Mouse (Mus musculus) kidney, adult 11 months (tissue): ENCODE results near the gene Mkln1.

Source experiments
- DNase-seq: peaks from one replicate; pipeline ENCODE4 v3.0.0; 2022

Gene Mkln1

DNA sequence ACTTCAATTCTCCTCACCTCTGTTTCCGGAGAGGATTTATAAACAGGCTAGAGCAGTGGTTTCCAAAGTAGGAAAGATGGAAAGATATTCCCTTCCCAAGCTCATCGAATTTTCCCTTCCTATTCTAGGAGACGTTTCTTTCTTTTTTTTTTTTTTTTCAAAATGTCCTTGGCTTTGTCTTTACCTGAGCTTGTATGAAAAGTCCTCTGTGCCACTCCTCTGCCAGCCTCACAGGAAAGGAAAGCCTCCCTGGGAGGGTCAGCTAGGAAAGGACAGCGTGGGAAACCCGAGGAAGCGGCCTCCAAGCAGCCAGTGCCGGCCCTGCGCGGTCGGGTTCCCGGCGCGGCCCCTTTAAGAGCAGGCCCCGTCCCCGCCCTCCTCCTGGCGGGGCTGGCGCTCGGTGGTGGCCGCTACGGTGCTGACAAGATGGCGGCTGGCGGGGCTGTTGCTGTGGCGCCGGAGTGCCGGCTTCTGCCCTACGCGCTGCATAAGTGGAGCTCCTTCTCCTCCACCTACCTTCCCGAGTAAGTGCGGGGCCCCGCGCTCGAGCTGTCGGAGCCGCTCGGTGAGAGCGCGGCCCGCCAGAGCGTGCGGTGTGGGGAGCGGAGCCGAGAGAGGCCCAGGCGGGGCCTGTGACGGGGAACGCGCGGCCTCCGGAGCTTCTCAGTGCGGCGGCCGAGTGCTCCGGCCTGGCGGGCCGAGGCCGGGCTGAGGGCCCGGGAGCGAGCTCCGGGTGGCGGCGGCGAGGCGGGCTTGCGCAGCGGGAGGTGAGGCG lies at the start of gene Mkln1:
TSS of gene Mkln1 (plus strand) at position 305 of the 775 bp plus-strand sequence.
- DNase-seq = peak; percentile 90

DNA sequence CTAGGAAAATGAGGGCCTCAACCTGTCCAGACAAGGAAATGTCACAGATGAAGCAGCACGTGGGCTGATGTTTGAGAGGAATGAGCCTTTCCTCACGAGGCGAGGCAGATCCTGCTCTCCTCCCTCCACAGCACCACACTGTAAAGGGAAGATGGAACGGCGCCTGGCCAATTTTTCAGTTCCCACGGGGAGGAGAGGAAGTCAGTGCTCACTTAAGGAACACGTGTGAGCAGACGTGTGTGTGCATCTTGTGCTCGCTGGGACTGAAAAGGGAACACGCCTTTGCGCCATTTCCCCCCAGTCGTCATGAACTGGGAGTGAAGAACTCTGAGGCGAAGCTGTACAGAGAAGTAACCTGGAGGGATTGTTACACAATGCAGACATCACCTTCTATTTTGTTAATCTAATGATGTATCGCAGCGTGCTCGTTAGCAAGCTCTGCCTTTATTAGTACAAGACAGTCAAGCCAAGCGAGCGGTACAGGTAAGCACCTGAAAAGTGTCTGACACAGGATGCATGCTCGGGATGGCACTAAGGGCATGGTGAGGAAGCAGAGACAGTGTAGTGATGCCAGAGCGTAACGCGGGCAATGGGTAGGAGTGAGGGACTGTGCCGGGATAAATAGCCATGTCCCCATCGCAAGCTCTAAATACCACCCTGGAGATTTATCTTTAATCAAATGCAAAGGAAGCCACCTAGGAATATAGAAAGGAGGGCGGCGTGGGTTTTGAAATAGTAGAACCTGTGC lies 41.9 kb upstream of the Mkln1 start:
- no peak for DNase-seq

DNA sequence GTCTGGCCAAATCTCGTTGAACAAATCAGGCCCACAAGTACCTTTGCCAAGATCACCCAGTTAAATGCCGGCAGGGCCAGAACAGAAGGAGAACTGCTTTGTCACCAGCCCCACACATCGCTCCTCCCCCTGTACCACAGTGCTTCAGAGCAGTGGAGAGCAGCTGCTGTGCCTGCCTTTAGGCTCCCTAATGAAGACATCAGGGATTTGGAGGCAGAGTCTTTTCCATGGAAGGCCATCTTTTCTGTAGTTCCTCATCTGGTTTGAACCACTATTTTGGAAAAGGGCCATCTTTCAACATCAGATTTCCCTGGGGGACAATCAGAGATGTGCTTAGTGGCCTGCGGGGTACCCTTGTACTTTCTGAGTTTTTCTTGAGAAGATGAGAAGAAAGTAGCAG lies 41.2 kb upstream of the Mkln1 start:
- DNase-seq = no peak

DNA sequence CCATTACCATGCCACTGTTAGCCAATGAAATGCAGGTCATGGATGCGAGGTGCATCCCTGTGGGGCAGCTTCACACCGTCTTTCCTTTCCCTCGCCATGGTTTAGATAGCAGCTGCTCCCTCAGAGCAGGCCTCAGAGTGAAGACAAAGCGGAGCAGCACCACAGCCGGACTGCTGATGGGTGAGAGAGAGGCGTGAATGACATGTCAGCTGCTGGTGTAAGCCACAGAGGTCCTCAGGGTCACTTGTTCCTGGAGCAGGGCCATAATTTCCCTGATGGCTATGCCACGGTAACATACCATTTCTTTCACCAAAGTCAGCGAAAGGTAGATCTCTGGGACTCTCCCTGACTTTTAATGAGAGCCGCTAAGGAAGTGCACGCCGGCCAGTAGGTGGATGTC lies 35.9 kb upstream of the Mkln1 start:
- no peak for DNase-seq

DNA sequence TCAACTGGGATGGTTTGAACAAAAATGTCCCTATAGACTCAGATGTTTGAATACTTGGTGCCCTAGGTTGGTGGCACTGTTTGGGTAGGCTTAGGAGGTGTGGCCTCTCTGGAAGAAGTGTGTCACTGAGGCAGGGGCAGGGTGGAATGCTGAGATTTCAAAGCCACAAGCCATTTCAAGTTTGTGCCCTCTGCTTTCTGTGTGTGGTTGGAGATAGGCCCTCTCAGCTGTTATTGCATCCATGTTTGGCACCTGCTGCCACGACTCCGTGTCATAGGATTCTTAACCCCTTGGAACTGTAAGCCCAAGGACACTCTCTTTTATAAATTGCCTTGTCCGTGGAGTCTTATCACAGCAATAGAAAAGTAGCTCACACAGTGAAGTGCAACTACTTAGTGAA lies 34.1 kb upstream of the Mkln1 start:
- no peak for DNase-seq

DNA sequence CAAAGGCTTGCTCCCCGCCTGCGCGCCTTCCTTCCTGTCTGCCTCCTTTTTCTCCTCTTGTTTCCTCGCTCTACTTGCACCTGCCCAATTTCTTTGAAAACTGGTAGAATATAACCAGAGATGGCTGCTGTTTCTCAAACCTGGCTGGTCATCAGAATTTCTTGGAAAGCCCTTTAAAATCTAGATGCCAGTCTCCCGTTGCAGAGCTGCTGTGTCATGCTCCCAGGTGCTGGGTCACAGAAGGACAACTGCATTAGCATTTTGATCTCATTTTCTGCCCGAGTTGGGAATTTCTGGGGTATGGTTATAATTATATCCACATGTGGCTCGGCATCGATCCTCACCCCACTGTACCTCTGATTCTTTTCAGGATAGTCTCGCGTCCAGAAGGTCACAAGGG lies 30.6 kb upstream of the Mkln1 start:
- DNase-seq = no peak

DNA sequence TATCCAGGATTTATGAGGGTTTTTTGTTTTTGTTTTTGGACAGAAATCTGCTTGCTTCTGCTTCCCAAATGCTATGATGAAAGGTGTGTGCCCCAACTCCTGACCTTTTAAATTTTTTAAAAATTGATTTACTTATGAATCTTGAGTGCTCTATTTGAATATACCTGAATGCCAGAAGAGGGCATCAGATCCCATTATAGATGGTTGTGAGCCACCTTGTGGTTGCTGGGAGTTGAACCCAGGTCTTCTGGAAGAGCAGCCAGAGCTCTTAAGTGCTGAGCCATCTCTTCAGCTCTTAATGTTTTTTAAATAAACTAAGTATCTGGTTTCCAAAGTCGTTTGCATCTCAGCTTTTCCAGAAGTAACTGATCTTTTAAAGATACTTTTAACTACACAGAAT lies 30.0 kb upstream of the Mkln1 start:
- no peak for DNase-seq

DNA sequence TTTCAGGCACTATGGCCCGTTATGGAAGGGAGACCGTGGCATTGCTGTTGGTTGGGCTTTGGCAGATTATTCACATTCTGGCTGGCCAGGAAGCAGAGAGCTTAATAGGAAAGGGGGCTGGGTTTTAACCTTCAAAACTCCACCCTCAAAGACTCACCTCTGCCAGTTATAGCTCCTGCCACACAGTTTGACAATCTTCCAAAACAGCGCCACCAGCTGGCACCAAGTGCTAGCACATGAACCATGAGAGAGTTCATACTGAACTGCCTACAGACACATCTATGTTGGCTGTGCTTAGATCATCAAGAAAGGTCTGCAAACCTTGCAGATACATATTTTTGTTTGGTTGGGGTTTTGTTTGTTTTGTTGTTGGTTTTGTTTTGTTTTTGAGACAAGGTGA lies 28.7 kb upstream of the Mkln1 start:
- DNase-seq = peak; percentile 59

DNA sequence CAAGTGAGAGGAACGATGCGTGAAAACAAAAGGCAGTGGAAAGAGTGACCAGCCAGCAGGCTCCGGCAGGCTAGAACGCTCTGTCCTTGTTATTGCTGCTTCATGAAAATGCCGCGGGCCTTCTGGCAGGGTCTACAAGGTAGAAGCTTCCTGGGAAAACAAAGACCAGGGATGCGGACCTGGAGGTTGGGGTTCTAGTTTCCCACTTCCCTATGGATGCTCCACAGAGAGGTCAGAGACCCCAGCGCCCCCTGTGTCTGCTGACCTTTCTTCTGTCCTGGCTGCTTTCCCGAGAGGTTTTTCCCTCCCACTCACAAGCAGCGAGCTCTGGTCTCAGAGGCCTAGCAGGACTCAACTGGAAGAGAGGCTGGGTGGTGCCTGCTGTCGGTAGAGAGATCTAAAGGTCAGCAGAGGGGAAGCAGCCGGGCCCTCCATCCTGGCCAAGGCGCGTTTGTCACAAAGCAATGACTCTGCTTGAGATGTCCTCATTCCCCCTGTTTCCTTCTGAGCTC lies 27.9 kb upstream of the Mkln1 start:
- DNase-seq = peak; percentile 69

DNA sequence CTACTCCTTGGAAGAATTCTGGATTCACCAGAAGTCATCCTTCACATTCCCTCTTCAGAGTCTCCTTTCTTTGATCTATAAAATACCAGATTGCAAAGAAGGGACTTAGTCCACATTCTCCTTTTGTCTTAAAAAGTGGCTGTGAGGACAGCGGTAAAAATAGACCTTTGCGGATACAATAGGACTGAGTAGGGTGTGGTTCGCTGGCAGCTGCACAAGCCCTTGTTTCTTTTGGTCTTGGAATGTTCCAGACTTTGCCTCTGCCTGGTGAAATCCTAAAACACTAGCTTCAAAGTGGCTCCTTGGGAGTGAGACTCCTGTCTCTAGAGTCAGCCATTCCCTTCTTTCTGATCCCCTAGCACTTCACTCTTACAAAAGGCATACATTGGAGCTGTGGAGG lies 27.4 kb upstream of the Mkln1 start:
- peak; percentile 48 for DNase-seq

DNA sequence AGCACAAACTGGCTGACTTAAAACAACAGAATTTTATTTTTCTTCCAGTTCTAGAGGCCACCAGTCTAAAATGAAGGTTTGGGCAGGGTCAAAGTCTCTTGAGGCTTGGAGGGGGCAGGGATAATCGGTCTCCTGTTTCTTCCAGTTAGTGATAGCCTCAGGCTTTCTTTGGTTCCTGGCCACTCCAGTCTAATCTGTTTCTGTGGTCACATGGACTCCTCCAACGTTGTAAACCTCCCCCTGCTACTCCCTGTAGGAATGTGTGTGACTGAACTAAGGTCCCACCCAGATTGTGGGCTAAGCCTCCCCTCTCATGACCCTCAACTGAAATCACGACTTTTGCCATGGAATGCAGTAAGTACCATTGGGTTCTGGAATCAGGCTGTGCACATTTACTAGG lies 25.9 kb upstream of the Mkln1 start:
- peak; percentile 75 for DNase-seq

DNA sequence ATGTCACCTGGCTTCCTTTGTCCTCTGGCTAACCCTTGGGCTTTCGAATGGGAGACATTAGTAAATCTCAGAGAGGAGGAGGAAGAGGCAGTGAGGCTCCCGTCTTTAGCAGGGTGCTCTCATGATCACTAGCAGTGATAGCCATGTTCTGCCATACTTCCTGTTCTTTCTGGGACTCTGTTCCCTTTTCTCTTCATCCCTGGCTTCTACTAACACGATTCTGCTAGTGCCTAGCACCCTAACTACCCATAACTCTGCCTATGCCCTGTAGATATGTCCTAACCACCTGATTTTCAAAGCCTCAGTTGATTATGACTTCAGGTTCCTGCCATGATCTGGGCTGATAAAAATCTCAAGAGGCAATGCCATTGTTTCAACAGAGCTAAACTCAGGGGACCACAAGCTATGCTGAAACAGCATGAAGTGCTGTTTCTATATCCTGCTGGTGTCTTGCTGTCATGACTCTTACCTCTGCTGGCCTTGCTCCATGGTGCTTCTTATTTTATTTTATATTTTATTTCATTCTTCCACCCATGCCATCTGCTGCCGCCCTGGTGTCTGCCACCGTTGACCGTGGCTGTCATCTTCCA lies 25.4 kb upstream of the Mkln1 start:
- no peak for DNase-seq

DNA sequence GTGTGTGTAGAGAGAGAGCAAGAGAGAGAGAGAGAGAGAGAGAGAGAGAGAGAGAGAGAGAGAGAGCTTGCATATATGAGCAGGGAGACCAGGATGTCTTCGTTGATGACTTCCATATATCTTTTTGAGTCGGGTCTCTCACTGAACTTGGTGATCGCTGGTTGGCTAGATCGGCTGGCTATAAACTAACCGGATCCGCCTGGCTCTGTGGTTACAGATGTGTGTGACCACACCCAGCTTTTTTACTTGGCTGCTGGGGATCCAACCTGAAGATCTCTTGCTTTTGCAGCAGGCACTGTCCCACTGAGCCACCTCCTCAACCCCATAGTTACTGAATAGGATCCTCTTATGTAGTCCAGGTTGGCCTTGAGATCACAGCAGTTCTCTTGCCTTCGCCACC lies 15.5 kb upstream of the Mkln1 start:
- no peak for DNase-seq

DNA sequence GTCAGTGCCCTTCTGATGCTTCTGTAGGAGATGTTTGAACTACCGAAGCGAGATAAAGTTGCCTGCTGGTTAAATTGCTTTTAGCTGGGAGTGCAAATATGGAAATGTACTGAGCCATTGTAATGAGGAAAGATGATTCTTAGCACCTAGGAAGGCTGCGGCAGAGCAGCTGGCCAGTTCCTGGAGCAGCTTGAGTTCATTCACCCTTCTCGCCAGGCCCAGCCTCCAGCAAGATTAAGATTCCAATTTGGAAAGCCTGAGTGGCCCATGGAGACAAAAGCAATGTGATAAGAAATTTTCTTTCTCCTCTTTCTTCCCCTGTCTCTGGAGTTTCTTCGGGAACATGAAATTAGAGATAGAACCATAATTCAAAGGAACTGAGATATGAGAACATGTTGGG lies 13.7 kb upstream of the Mkln1 start:
- no peak for DNase-seq

DNA sequence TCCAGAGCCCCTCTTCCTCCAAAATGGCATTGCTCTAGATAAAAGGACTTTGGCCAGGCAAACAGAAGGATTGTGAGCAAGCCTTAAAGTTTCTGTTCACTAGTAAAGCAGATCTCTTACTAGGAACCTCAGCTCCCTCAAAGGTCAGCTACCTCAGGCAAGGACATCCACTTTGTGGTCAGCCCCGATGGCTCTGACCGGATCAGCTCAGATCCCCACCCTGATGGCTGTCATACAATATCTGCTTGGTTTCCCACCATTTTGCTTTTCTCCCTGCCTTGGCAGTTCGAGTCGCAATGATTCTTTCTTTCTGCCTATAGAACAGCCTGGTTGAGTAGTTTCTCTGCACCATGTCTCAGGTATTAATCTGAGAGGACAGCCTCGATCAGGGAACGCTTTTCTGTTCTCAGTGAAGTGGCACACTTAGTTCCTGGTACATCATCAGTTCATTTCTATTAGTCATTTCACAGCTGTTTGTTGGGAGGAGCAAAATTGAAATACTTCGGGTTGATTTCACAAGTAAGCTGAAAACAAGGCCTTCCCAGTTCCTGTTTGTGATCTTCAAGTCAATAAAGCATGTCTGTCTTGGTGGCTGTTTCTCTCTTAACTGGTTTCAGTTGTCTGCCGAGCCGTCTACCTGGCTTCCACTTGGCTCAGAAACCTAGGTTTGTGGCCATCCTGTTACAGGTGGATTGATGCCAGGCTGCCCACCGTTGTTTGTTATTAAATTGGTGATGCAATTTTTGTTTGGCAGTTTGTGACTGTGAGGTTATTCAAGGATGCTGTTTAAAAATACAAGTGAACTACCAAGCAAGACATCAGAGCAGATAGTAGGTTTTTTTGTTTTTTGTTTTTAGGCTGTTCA lies 13.0 kb upstream of the Mkln1 start:
- DNase-seq = no peak

DNA sequence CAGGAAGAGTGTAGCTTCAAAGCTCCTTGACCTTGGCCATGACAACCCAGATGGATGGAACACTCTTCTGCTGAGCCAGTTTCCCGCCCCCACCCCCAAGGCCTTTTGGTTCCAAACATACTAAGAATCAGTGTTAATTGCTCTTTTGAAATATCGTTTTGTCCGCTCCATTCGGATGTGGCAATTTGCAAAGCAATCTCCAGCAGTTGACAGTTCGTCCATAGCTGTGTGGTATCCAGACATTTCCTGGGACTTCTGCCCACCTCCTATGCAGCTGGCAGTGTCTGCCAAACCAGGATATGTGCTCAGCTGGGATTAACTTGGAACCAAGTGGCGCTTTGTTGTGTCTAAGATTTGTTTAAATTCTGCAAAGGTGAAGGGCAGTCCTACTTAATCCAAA lies 8.8 kb upstream of the Mkln1 start:
- no peak for DNase-seq

DNA sequence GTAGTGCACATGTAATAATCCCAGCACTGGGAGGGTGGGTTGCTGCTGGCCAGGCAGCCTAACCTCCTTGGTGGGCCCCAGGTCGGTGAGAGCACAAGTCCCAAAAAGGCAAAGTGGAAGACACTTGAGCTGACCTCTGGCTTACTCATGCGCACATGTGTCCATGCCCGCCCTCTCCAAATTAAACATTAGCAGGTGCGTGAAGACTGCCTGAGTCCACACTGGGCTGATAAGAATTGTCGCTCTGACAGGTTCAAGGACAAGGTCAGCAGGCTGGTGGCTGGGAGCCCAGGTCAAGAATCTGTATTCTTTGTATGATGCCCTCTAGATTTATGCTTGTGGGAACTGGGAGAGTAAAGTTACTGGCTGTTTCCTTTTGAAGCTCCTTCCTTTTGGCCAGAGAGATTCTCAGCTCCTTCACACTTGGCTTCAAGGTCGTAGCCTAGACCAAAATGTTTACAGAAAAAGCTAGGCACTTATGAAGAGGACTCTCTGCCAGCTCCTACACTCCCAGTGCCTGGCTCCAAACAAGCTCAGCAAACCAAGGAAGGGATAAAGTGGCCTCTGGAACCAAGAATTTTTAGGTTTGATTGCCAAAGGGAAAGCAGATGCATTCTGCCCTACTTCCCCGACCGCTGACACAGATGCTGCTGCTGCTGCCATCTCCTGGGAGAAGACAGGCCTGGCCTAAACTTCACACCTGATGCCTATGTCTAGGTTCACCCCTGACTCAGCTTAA lies 8.1 kb upstream of the Mkln1 start:
- peak; percentile 59 for DNase-seq

DNA sequence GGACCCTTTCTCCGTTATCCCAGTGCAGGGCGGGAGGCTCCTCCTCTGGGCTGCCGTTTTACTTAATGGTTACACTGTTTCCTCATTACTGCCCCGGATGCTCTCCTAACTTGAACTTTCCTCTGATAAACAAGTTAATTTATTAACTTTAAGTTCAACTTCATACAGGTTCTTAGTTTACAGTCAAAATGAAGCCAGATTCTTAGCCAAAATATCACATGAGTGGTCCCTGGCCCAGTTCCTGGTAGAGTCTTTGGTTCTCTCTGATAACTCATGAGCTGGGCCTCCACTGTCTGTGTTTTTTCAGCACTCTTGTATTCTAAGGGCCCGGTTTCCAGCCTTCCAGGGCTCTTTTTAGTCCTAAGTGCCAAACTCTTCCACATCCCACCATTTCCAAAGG lies 5.7 kb upstream of the Mkln1 start:
- DNase-seq = peak; percentile 47

DNA sequence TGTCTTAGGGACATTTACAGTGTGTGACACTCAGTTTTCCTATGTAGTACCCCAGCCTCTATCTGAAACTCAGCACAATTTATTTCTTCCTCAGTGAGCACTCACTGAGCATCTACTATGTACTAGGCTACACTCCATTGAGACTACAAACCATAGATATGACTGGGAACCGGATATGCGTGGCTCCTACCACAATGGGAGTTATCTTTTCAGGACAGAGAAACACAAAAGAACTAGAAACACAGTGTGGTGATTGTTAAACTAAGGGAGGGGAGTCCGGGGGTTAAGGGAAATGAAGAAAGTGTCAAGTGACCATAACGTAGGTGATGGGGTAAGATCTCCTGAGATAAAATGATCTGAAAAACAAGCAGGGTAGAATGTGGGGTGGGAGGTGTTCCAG lies 2.4 kb upstream of the Mkln1 start:
- no peak for DNase-seq

DNA sequence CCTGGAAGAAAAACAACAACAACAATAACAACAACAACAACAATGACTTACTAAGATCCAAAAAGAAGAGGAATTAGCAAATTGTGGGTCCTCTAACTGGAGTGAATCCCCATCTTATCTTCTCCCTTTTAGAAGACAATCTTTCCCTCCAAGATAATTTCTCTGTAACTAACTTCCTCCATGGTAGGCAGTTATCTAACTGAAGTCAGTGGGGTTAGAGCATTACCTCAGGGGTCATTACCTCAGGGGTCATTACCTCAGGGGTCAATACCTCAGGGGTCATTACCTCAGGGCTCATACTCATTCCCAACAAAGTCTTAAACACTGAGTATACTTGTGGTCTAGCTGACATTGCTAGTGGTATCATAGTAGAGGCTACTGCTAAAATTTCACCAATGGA lies 1.2 kb upstream of the Mkln1 start:
- no peak for DNase-seq

DNA sequence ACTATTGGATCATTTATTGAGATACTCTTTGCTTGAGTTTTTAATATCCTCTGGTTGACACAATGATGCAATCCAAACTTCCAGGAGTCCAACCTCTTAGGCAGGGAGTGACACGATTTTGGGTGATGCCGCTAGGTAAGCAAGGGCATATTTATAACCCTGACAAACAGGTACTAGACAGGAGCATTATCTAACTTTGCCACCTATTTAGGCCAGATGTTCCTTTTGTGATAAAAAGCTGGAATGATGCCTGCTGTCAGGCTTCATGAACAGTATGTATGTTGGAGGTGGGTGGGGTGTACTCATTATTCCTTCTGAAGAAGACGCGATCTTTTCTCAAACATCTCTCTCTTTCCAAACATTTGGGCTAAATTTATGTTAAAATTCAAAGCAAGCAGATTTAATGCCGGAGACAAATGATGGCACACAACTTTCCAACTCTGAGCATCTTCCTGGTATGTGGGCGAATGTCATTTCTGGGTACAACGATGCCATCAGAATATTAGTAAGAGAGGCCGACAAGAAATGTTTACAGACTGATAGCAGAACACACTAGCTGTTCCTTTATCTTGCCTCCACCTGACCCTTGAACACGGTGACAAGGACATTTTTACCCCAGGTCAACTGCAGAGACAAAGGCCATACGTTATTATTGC lies 632 bp upstream of the Mkln1 start:
- no peak for DNase-seq

DNA sequence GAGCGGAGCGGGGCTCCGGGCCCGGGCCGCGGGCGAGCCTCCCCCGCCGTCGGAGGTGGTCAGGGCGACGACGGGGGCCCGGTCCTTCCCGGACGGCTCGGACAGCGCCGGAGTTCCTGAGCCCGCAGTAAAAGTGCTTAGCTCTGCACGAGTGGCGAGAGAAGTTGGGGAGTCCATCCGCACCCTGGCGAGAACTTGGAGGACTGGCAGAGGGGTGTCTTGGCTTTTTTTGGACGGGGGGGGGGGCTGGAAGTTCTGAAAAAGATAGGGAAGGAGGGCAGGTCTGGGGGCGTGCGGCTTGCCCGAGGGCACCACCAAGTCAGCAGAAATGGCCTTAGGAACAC lies 643 bp downstream of the Mkln1 start:
- no peak for DNase-seq
